Mouse (Mus musculus) spleen, adult 18-20 months (tissue): ENCODE measurements around the gene Fbxw25.
A peak's percentile ranks its signal among the peaks of the same experiment; 100 is the strongest.
"Not testable (repeated sequence)": the region's sequence is repeated elsewhere in the genome, so short reads cannot be mapped to it uniquely, and the experiment has no call there.

Experiments
- DNase-seq, 2 experiments: peaks; one replicate each; pipeline ENCODE4 v3.0.0; 2022; ENCODE audit warnings: mixed read lengths in 2 of 2

Gene Fbxw25

GRCm38 (mm10) chr9:109664552-109664951 is at the start of gene Fbxw25:
Gene Fbxw25 (minus strand): TSS chr9:109664652.
- not testable (repeated sequence) for DNase-seq

- not testable (repeated sequence) for DNase-seq
Observed at GRCm38 (mm10) chr9:109702600-109702999, 38.1 kb upstream of the Fbxw25 start, which contains the start of gene Fbxw18. Gene Fbxw18 (minus strand): TSS chr9:109702700.

- peak in 1 of 2 experiments; percentile 33 for DNase-seq
Observed at GRCm38 (mm10) chr9:109685299-109685698, 20.8 kb upstream of the Fbxw25 start.

- not testable (repeated sequence) for DNase-seq
Observed at GRCm38 (mm10) chr9:109625957-109626356, 38.5 kb downstream of the Fbxw25 start, which contains the start of gene Fbxw24. Gene Fbxw24 (minus strand): TSS chr9:109626057.

- DNase-seq, result peak in 1 of 2 experiments; percentile 2
Observed at GRCm38 (mm10) chr9:109606837-109607236, 57.6 kb downstream of the Fbxw25 start.

GRCm38 (mm10) chr9:109602128-109602527 is 62.3 kb downstream of the Fbxw25 start:
- DNase-seq, result not testable (repeated sequence)

- DNase-seq, result no peak
Observed at GRCm38 (mm10) chr9:109597226-109597625, 67.2 kb downstream of the Fbxw25 start.
